Mouse (Mus musculus): ENCODE results near the gene 1110008P14Rik.

1110008P14Rik gene

GRCm38 (mm10) chr2:32381775-32382223 lies at the start of gene 1110008P14Rik:
1110008P14Rik (minus strand) TSS chr2:32381938.
- peak; percentile 97 for DNase-seq

GRCm38 (mm10) chr2:32430701-32431676 lies 49.3 kb upstream of the 1110008P14Rik start:
- DNase-seq: no peak

- no peak for DNase-seq
These were observed 47.6 kb upstream of the 1110008P14Rik start for GRCm38 (mm10) chr2:32429215-32429891.

- no peak for DNase-seq
These were observed 46.6 kb upstream of the 1110008P14Rik start for GRCm38 (mm10) chr2:32428262-32428722.

- DNase-seq: no peak
These were observed 46.0 kb upstream of the 1110008P14Rik start for GRCm38 (mm10) chr2:32427720-32428119.

GRCm38 (mm10) chr2:32426141-32426540 lies 44.4 kb upstream of the 1110008P14Rik start:
- no peak for DNase-seq

- DNase-seq: no peak
These were observed 43.8 kb upstream of the 1110008P14Rik start for GRCm38 (mm10) chr2:32425568-32425967.

- no peak for DNase-seq
These were observed 43.1 kb upstream of the 1110008P14Rik start for GRCm38 (mm10) chr2:32424796-32425195.

GRCm38 (mm10) chr2:32423481-32424331 lies 42.0 kb upstream of the 1110008P14Rik start:
- DNase-seq: peak; percentile 10

- no peak for DNase-seq
These were observed 40.1 kb upstream of the 1110008P14Rik start for GRCm38 (mm10) chr2:32421851-32422251.

GRCm38 (mm10) chr2:32420647-32421046 lies 38.9 kb upstream of the 1110008P14Rik start:
- DNase-seq: no peak

- DNase-seq: no peak
These were observed 38.4 kb upstream of the 1110008P14Rik start for GRCm38 (mm10) chr2:32420066-32420608.

- no peak for DNase-seq
These were observed 37.6 kb upstream of the 1110008P14Rik start for GRCm38 (mm10) chr2:32419359-32419758.

GRCm38 (mm10) chr2:32418430-32419151 lies 36.9 kb upstream of the 1110008P14Rik start:
- no peak for DNase-seq

- no peak for DNase-seq
These were observed 35.7 kb upstream of the 1110008P14Rik start for GRCm38 (mm10) chr2:32417486-32417885.

- no peak for DNase-seq
These were observed 34.8 kb upstream of the 1110008P14Rik start for GRCm38 (mm10) chr2:32416556-32416955.

GRCm38 (mm10) chr2:32415801-32416200 lies 34.1 kb upstream of the 1110008P14Rik start:
- no peak for DNase-seq

GRCm38 (mm10) chr2:32413936-32414335 lies 32.2 kb upstream of the 1110008P14Rik start:
- no peak for DNase-seq

- no peak for DNase-seq
These were observed 31.2 kb upstream of the 1110008P14Rik start for GRCm38 (mm10) chr2:32412742-32413531.

GRCm38 (mm10) chr2:32411407-32411806 lies 29.7 kb upstream of the 1110008P14Rik start:
- DNase-seq: no peak
